Mouse (Mus musculus): ENCODE results near the gene Slc16a7.

Slc16a7 gene

GRCm38 (mm10) chr10:125184146-125184545, 205.1 kb downstream of the Slc16a7 start:
- no peak for DNase-seq

GRCm38 (mm10) chr10:125182545-125182944, 206.7 kb downstream of the Slc16a7 start:
- no peak for DNase-seq

- DNase-seq, result no peak
Measured at GRCm38 (mm10) chr10:125177782-125178181, 211.5 kb downstream of the Slc16a7 start.

- DNase-seq, result no peak
Measured at GRCm38 (mm10) chr10:125175013-125175650, 214.1 kb downstream of the Slc16a7 start.

GRCm38 (mm10) chr10:125171625-125172024, 217.6 kb downstream of the Slc16a7 start:
- no peak for DNase-seq

- DNase-seq, result no peak
Measured at GRCm38 (mm10) chr10:125171154-125171553, 218.1 kb downstream of the Slc16a7 start.

Measured in cerebellum, postnatal 25 days (tissue).